Mouse (Mus musculus): ENCODE results near the gene Bnip2.

DNA sequence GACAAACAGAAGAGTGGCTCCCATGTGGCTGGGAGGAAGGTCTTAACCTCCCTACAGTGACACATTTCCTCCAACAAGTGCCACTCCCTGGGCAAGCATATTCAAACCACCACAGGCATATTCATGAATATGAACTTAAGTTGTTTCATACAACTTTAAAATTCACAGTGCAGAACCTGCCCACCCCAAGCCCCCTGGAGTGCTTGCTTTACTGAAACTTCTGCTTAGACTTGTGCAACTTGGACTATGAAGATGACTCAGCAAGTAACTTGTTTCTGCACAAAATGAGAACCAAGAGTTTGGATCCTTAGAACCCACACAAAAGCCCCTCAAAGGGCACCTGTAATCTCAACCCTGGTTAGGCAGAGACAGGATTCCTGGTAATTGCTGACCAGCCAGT is 35.4 kb downstream of the Bnip2 start:
- TF ChIP-seq CTCF (IDR thresholded peaks at IDR 0.05) (no peak), EP300 (IDR thresholded peaks at IDR 0.05) (no peak)
